Mouse (Mus musculus): ENCODE measurements around the gene Frmd4a.
"Not testable (repeated sequence)": the region's sequence is repeated elsewhere in the genome, so short reads cannot be mapped to it uniquely, and the experiment has no call there.

GRCm38 (mm10) chr2:4258803-4259202 is 241.3 kb downstream of the Frmd4a start:
- TF ChIP-seq CTCF (IDR thresholded peaks at IDR 0.05; ENCODE audit: insufficient read depth, low read length); POLR2A (IDR thresholded peaks at IDR 0.05; ENCODE audit: borderline replicate concordance, extremely low read depth, low read depth, low read length): not testable (repeated sequence)
